Mouse (Mus musculus) embryonic facial prominence, embryonic 12.5 days (tissue): Measurements from ENCODE around the gene Scgb2b19. TPM values are rescaled to one million over a fixed set of nuclear protein-coding genes. Genes with fewer than 3 reads are reported as not detected.
"Not testable (repeated sequence)": the region's sequence is repeated elsewhere in the genome, so short reads cannot be mapped to it uniquely, and the experiment has no call there.

Source experiments
- ATAC-seq: fragments of 200-750 bp; cut with Nextera tagmentation; 2 replicates; pipeline ENCODE4 v1.8.0; 2017; ENCODE audit not compliant: insufficient number of reproducible peaks, insufficient read depth, low FRiP score, low TSS enrichment
- H3K27ac ChIP-seq: fragments of 300-500 bp; sonication (generic); 2 replicates; pipeline ENCODE4 v1.5.1; 2016; ENCODE audit warnings: mild to moderate bottlenecking
- H3K27me3 ChIP-seq: fragments of 300-500 bp; sonication (generic); 2 replicates; pipeline ENCODE4 v1.6.1; 2016; ENCODE audit warnings: mild to moderate bottlenecking, moderate library complexity
- H3K36me3 ChIP-seq: fragments of 300-500 bp; sonication (generic); 2 replicates; pipeline ENCODE4 v1.6.1; 2016; ENCODE audit warnings: mild to moderate bottlenecking
- H3K4me1 ChIP-seq: fragments of 300-500 bp; sonication (generic); 2 replicates; pipeline ENCODE4 v1.6.1; 2016
- H3K4me2 ChIP-seq: fragments of 300-500 bp; sonication (generic); replicated peaks from 2 replicates; pipeline ENCODE4 v1.6.1; 2016; ENCODE audit warnings: mild to moderate bottlenecking, moderate library complexity
- H3K4me3 ChIP-seq: fragments of 300-500 bp; sonication (generic); 2 replicates; pipeline ENCODE4 v1.5.1; 2016; ENCODE audit warnings: mild to moderate bottlenecking
- H3K9ac ChIP-seq: fragments of 300-500 bp; sonication (generic); 2 replicates; pipeline ENCODE4 v1.6.1; 2016; ENCODE audit warnings: mild to moderate bottlenecking, moderate library complexity
- H3K9me3 ChIP-seq: fragments of 300-500 bp; sonication (generic); 2 replicates; pipeline ENCODE4 v1.6.1; 2016; ENCODE audit warnings: mild to moderate bottlenecking, moderate library complexity
- WGBS: fragments of 180-500 bp; shearing (Covaris S2); methylation state at CpG from one replicate; pipeline ENCODE4 v1.1.7; 2016; 5-methylcytosine and 5-hydroxymethylcytosine counted together
- polyA plus RNA-seq: library from polyadenylated mRNA; unstranded; fragments of >200 nt; fragmentation: Nextera tagmentation; extraction: Ambion mirVana; gene quantifications from 2 replicates; pipeline ENCODE4 v1.2.1, GENCODE M21; 2016

The Scgb2b19 gene
- not detected in 2 replicates for polyA plus RNA-seq

- H3K27ac ChIP-seq, H3K27me3 ChIP-seq, H3K4me1 ChIP-seq, H3K9ac ChIP-seq, H3K4me2 ChIP-seq, H3K4me3 ChIP-seq, H3K9me3 ChIP-seq, H3K36me3 ChIP-seq, ATAC-seq: not testable (repeated sequence)
These were observed at the start of gene Scgb2b19 for GRCm38 (mm10) chr7:33280238-33280637. Gene Scgb2b19 (minus strand): TSS chr7:33280338.

- ATAC-seq, H3K4me2 ChIP-seq, H3K9me3 ChIP-seq, H3K27me3 ChIP-seq, H3K27ac ChIP-seq, H3K36me3 ChIP-seq, H3K4me3 ChIP-seq, H3K4me1 ChIP-seq, H3K9ac ChIP-seq: not testable (repeated sequence)
- WGBS: 67% methylated on average over 3 of the region's 3 CpGs
These were observed 6.9 kb upstream of the Scgb2b19 start, which contains the start of gene Scgb1b19 for GRCm38 (mm10) chr7:33286991-33287390. Gene Scgb1b19 (plus strand): TSS chr7:33287291.

Other genes with a start within 250 kb of the Scgb2b19 start
- gene Scgb2b17, start 223.8 kb downstream of the Scgb2b19 start, polyA plus RNA-seq: not detected in 2 replicates
- gene Scgb1b17, start 216.9 kb downstream of the Scgb2b19 start, polyA plus RNA-seq: not detected in 2 replicates
- gene Scgb2b18, start 106.5 kb downstream of the Scgb2b19 start, polyA plus RNA-seq: not detected in 2 replicates
- gene Scgb1b18, start 94.8 kb downstream of the Scgb2b19 start, polyA plus RNA-seq: not detected in 2 replicates
- gene Scgb1b19, start 7.0 kb upstream of the Scgb2b19 start, polyA plus RNA-seq: not detected in 2 replicates
- not detected in 2 replicates for gene Scgb2b20, start 86.0 kb upstream of the Scgb2b19 start, polyA plus RNA-seq
- gene Scgb1b20, start 92.9 kb upstream of the Scgb2b19 start, polyA plus RNA-seq: not detected in 2 replicates
- gene Scgb2b21, start 240.1 kb upstream of the Scgb2b19 start, polyA plus RNA-seq: not detected in 2 replicates